Mouse (Mus musculus) MEL (cell line): ENCODE measurements around the gene Lrp10. TPM values are rescaled to one million over a fixed set of nuclear protein-coding genes. Genes with fewer than 3 reads are reported as not detected.

Experiments
- DNase-seq: peaks from one replicate; pipeline ENCODE4 v3.0.0; 2011; ENCODE audit warnings: low read depth, low spot score
- H3K27ac ChIP-seq: 2 replicates; pipeline ENCODE4 v1.5.1; 2012; ENCODE audit warnings: low read depth, mild to moderate bottlenecking, control low read depth, low read length, moderate library complexity; ENCODE audit not compliant: control insufficient read depth
- H3K27me3 ChIP-seq, 2 experiments: fragments of 150-350 bp in 1 of 2; sonication (generic) in 1 of 2; 2 replicates each; pipeline ENCODE4 v1.6.1; 2012; ENCODE audit warnings: low read length in 2 of 2, mild to moderate bottlenecking in 2 of 2, improper control_type of control experiment in 1 of 2, moderate library complexity in 1 of 2; ENCODE audit not compliant: insufficient read depth in 2 of 2, control insufficient read depth in 1 of 2
- H3K36me3 ChIP-seq, 2 experiments: 2 replicates each; pipeline ENCODE4 v1.6.1; 2012 to 2014; ENCODE audit warnings: low read length in 2 of 2, improper control_type of control experiment in 1 of 2, inconsistent platforms in 1 of 2, mild to moderate bottlenecking in 1 of 2; ENCODE audit not compliant: insufficient read depth in 2 of 2, control insufficient read depth in 1 of 2
- H3K4me1 ChIP-seq, 2 experiments: fragments of 150-350 bp in 1 of 2; sonication (generic) in 1 of 2; 2 replicates each; pipeline ENCODE4 v1.6.1; 2012; ENCODE audit warnings: low read length in 2 of 2, improper control_type of control experiment in 1 of 2, mild to moderate bottlenecking in 1 of 2; ENCODE audit not compliant: insufficient read depth in 2 of 2, control insufficient read depth in 1 of 2
- H3K4me3 ChIP-seq, 2 experiments: fragments of 150-350 bp in 1 of 2; sonication (generic) in 1 of 2; 2 replicates each; pipeline ENCODE4 v1.5.1; 2012; ENCODE audit warnings: low read depth in 2 of 2, low read length in 2 of 2, mild to moderate bottlenecking in 2 of 2, moderate library complexity in 2 of 2, control low read depth in 1 of 2, improper control_type of control experiment in 1 of 2; ENCODE audit not compliant: control insufficient read depth in 1 of 2, insufficient read depth in 1 of 2
- H3K79me2 ChIP-seq: 2 replicates; pipeline ENCODE4 v1.6.1; 2012; ENCODE audit warnings: mild to moderate bottlenecking, low read length, moderate library complexity; ENCODE audit not compliant: control insufficient read depth, poor library complexity, insufficient read depth
- H3K9ac ChIP-seq: 2 replicates; pipeline ENCODE4 v1.6.1; 2012; ENCODE audit warnings: low read depth, mild to moderate bottlenecking, control low read depth, low read length, moderate library complexity; ENCODE audit not compliant: control insufficient read depth, poor library complexity, severe bottlenecking
- H3K9me3 ChIP-seq: fragments of 150-350 bp; sonication (generic); replicated peaks from 2 replicates; pipeline ENCODE4 v1.6.1; 2012; ENCODE audit warnings: mild to moderate bottlenecking, low read length, improper control_type of control experiment, moderate library complexity; ENCODE audit not compliant: insufficient read depth
- CHD1 ChIP-seq: IDR thresholded peaks from 2 replicates; pipeline ENCODE4 v1.6.1; 2012; ENCODE audit warnings: low read depth, mild to moderate bottlenecking, inconsistent platforms, low read length, improper control_type of control experiment
- CTCF ChIP-seq, 3 experiments: IDR thresholded peaks in 2 of 3; conservative IDR thresholded peaks in 1 of 3; 2 replicates each; pipeline ENCODE4 v1.5.1; 2011 to 2012; ENCODE audit warnings: low read length in 3 of 3, low read depth in 2 of 3, mild to moderate bottlenecking in 2 of 3, improper control_type of control experiment in 1 of 3, inconsistent platforms in 1 of 3, mixed read lengths in 1 of 3, moderate library complexity in 1 of 3; ENCODE audit not compliant: control insufficient read depth in 1 of 3, insufficient read depth in 1 of 3, poor library complexity in 1 of 3, severe bottlenecking in 1 of 3
- ELF1 ChIP-seq: IDR thresholded peaks from 2 replicates; pipeline ENCODE4 v1.6.1; 2014; ENCODE audit warnings: low read depth, mild to moderate bottlenecking, inconsistent platforms, low read length, improper control_type of control experiment, moderate library complexity
- KAT2A ChIP-seq: conservative IDR thresholded peaks from 2 replicates; pipeline ENCODE4 v1.6.1; 2012; ENCODE audit warnings: low read depth, low read length, improper control_type of control experiment, inconsistent platforms
- MAX ChIP-seq: IDR thresholded peaks from 2 replicates; pipeline ENCODE4 v1.6.1; 2011; ENCODE audit warnings: low read length, improper control_type of control experiment
- MAZ ChIP-seq: IDR thresholded peaks from 2 replicates; pipeline ENCODE4 v1.6.1; 2012; ENCODE audit warnings: low read depth, mild to moderate bottlenecking, inconsistent platforms, low read length, improper control_type of control experiment
- MEF2A ChIP-seq: IDR thresholded peaks from 2 replicates; pipeline ENCODE4 v1.6.1; 2014; ENCODE audit warnings: low read depth, mild to moderate bottlenecking, inconsistent platforms, low read length, improper control_type of control experiment; ENCODE audit not compliant: poor library complexity, insufficient replicate concordance, severe bottlenecking; ENCODE audit errors: extremely low read depth
- MXI1 ChIP-seq: IDR thresholded peaks from 2 replicates; pipeline ENCODE4 v1.6.1; 2011; ENCODE audit warnings: mild to moderate bottlenecking, low read depth, low read length, improper control_type of control experiment
- NRF1 ChIP-seq: IDR thresholded peaks from 2 replicates; pipeline ENCODE4 v1.6.1; 2014; ENCODE audit warnings: low read depth, mild to moderate bottlenecking, inconsistent platforms, low read length, improper control_type of control experiment, moderate library complexity; ENCODE audit not compliant: poor library complexity, insufficient read depth, severe bottlenecking
- POLR2AphosphoS5 ChIP-seq: IDR thresholded peaks from 2 replicates; pipeline ENCODE4 v1.6.1; 2012; ENCODE audit warnings: low read depth, borderline replicate concordance, mild to moderate bottlenecking, inconsistent platforms, low read length, moderate library complexity, mixed read lengths
- RAD21 ChIP-seq: IDR thresholded peaks from 2 replicates; pipeline ENCODE4 v1.6.1; 2011; ENCODE audit warnings: mild to moderate bottlenecking, low read depth, low read length, improper control_type of control experiment
- RCOR1 ChIP-seq: IDR thresholded peaks from 2 replicates; pipeline ENCODE4 v1.6.1; 2012; ENCODE audit warnings: low read depth, mild to moderate bottlenecking, inconsistent platforms, low read length, improper control_type of control experiment
- SIN3A ChIP-seq: IDR thresholded peaks from 2 replicates; pipeline ENCODE4 v1.6.1; 2012; ENCODE audit warnings: low read length, improper control_type of control experiment, inconsistent platforms
- TBP ChIP-seq: IDR thresholded peaks from 2 replicates; pipeline ENCODE4 v1.8.0; 2011; ENCODE audit warnings: low read depth, low read length, improper control_type of control experiment
- TCF12 ChIP-seq: IDR thresholded peaks from 2 replicates; pipeline ENCODE4 v1.6.1; 2014; ENCODE audit warnings: low read depth, mild to moderate bottlenecking, inconsistent platforms, low read length, improper control_type of control experiment, moderate library complexity
- UBTF ChIP-seq: IDR thresholded peaks from 2 replicates; pipeline ENCODE4 v1.6.1; 2012; ENCODE audit warnings: low read depth, mild to moderate bottlenecking, inconsistent platforms, low read length, improper control_type of control experiment, moderate library complexity, borderline replicate concordance; ENCODE audit not compliant: insufficient read depth
- USF2 ChIP-seq, 2 experiments: IDR thresholded peaks; 2 replicates each; pipeline ENCODE4 v1.6.1; 2011 to 2012; ENCODE audit warnings: improper control_type of control experiment in 2 of 2, low read length in 2 of 2, borderline replicate concordance in 1 of 2, inconsistent platforms in 1 of 2, low read depth in 1 of 2, mild to moderate bottlenecking in 1 of 2; ENCODE audit not compliant: insufficient read depth in 1 of 2
- ZMIZ1 ChIP-seq: IDR thresholded peaks from 2 replicates; pipeline ENCODE4 v1.6.1; 2012; ENCODE audit warnings: low read depth, mild to moderate bottlenecking, inconsistent platforms, low read length, improper control_type of control experiment, moderate library complexity
- polyA plus RNA-seq, 2 experiments: library from polyadenylated mRNA; stranded (reverse) in 1 of 2; unstranded in 1 of 2; fragments of >175 nt in 1 of 2; fragments of >200 nt in 1 of 2; gene quantifications; 2 replicates each; pipeline versions ENCODE4 v1.2.1 to v1.2.4; 2012; ENCODE audit warnings: low replicate concordance in 2 of 2, low read depth in 1 of 2; ENCODE audit not compliant: insufficient read length in 2 of 2, insufficient read depth in 1 of 2, missing spikeins in 1 of 2
- total RNA-seq: library from RNA; depleted of rRNA; stranded (reverse); fragments of 300-350 nt; gene quantifications from 2 replicates; pipeline ENCODE4 v1.2.3, GENCODE M21; 2012

Gene Lrp10
- total and polyA plus RNA-seq, 3 experiments = 53.6 to 110 TPM; not detected in 1

GRCm38 (mm10) chr14:54503092-54503491 is 39.2 kb downstream of the Lrp10 start:
- Histone ChIP-seq H3K27me3 (no peaks in the 10 kb centered on the region), H3K27ac (no peak overlapping the region), H3K9ac (no peak overlapping the region), H3K9me3 (no peaks in the 10 kb centered on the region), H3K4me3 (no peak overlapping the region), H3K79me2 (no peaks in the 10 kb centered on the region), H3K4me1 (0 out of 4 replicates have a peak, but pooled peaks cover 0 to 2% of the 10 kb centered on the region in 2 experiments), H3K36me3 (no peaks in the 10 kb centered on the region)
- DNase-seq = no peak
- no peak for TF ChIP-seq USF2 (IDR thresholded peaks at IDR 0.05; ENCODE audit: borderline replicate concordance in 1 of 2, insufficient read depth in 1 of 2, low read depth in 1 of 2, low read length in 2 of 2)
- TF ChIP-seq MXI1 = no peak
- TF ChIP-seq RCOR1 = no peak
- TF ChIP-seq ELF1 = no peak
- no peak for TF ChIP-seq POLR2AphosphoS5
- TF ChIP-seq KAT2A = no peak
- TF ChIP-seq MEF2A = no peak
- no peak for TF ChIP-seq RAD21
- no peak for TF ChIP-seq NRF1
- no peak for TF ChIP-seq MAZ
- no peak for TF ChIP-seq ZMIZ1
- TF ChIP-seq MAX = no peak
- TF ChIP-seq CHD1 = no peak
- TF ChIP-seq TCF12 = no peak
- no peak for TF ChIP-seq TBP

GRCm38 (mm10) chr14:54509774-54510173 is 45.8 kb downstream of the Lrp10 start:
- no peaks in the 10 kb centered on the region for H3K79me2 ChIP-seq
- TF ChIP-seq MAZ (no peak), SIN3A (no peak), UBTF (no peak), CTCF (IDR thresholded peaks at IDR 0.05 in 2 of 3, conservative IDR thresholded peaks at IDR 0.05 in 1 of 3; ENCODE audit: control insufficient read depth in 1 of 3, insufficient read depth in 1 of 3, low read depth in 2 of 3, low read length in 3 of 3, poor library complexity in 1 of 3, severe bottlenecking in 1 of 3) (no peak)
- no peaks in the 10 kb centered on the region for H3K9me3 ChIP-seq
- no peak for DNase-seq
- no peaks in the 10 kb centered on the region for H3K4me1 ChIP-seq
- no peak overlapping the region for H3K9ac ChIP-seq
- H3K27me3 ChIP-seq = no peaks in the 10 kb centered on the region
- H3K27ac ChIP-seq = no peak overlapping the region
- H3K36me3 ChIP-seq = peaks cover 0 to 8% of the 10 kb centered on the region in 2 experiments; a peak in 2 of 4 replicates
- H3K4me3 ChIP-seq = no peak overlapping the region
